Mouse (Mus musculus): Measurements from ENCODE around the gene Gm4491.

DNA sequence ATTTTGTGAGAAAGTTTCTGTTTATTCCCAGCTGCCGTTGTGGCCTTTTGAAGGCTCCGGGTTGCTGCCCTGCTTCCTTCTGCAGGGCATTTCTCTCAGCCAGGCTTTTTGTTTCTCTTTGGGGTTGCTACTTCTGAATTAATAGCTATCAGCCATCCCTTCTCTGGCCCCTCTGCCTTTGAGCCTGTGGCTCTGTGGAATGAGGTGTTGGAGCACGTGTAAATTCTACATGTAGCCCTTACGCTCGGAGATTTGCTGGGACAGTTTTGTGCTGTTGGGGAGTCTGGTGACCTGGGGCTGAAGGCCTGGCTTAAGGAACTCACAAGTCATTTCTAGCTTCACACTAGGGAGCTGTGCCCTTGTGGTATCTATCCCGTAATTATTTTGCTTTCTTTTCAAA is 39.2 kb upstream of the Gm4491 start:
- TF ChIP-seq CTCF (IDR thresholded peaks at IDR 0.05; ENCODE audit: low read depth) (no peak), EP300 (IDR thresholded peaks at IDR 0.05; ENCODE audit: low read depth) (no peak)

Measured in liver, postnatal 0 days (tissue).